Mouse (Mus musculus): Measurements from ENCODE around the gene Lamc1.

DNA sequence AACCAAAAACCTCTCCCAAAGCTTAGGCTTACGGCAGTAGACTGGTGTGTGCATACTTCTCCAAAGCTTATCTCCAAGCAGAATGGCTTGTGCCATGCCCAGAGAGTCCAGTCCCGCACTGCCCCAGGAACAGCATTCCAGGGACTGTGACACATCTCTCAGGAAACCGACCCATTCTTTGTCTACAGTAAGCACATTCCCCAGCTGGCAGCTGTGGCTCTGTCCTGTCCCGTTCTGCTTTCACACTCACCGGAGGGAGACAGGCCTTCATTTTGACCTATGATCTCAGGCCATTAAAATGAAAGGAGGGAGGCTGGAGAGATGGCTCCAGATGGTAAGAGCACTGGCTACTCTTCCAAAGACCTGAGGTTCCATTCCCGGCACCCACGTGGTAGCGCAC is 130.4 kb downstream of the Lamc1 start:
- TF ChIP-seq MAFK (IDR thresholded peaks at IDR 0.05; ENCODE audit: borderline replicate concordance, low read depth, low read length) (no peak), EP300 (IDR thresholded peaks at IDR 0.05; ENCODE audit: low read depth in 1 of 2, low read length in 2 of 2) (no peak), MEF2A (IDR thresholded peaks at IDR 0.05; ENCODE audit: extremely low read depth, insufficient replicate concordance, low read depth, low read length, poor library complexity, severe bottlenecking) (no peak)

Data from MEL (cell line).